Mouse (Mus musculus) layer of hippocampus, postnatal 10 days (tissue): ENCODE results near the gene Gstm1. TPM values are rescaled to one million over a fixed set of nuclear protein-coding genes. Genes with fewer than 3 reads are reported as not detected.
"Not testable (repeated sequence)": the region's sequence is repeated elsewhere in the genome, so short reads cannot be mapped to it uniquely, and the experiment has no call there.

Experiments used
- DNase-seq, 2 experiments: peaks; one replicate each; pipeline ENCODE4 v3.0.0; 2021; ENCODE audit warnings: low spot score in 2 of 2
- long read RNA-seq: library from polyadenylated mRNA; stranded (forward); transcript quantifications from one replicate; pipeline ENCODE4 v2.0.0, GENCODE M21; 2023
- total RNA-seq, 2 experiments: library from RNA; stranded (reverse); gene quantifications; 2 replicates each; pipeline ENCODE4 v1.2.3; 2021

Gstm1 gene
- 100 to 1,000 TPM in 1 of 2 experiments, 10 to 100 TPM in 1; 94.4 to 102 TPM for total RNA-seq
- long read RNA-seq, transcript Gstm1-201 (8 exons, 1,289 nt), result major isoform, 97 of 131 reads
- long read RNA-seq, partial matches to known transcripts, result 24 of 131 reads
- long read RNA-seq, other reads (novel, unspliced or antisense), result 8 of 131 reads

DNA sequence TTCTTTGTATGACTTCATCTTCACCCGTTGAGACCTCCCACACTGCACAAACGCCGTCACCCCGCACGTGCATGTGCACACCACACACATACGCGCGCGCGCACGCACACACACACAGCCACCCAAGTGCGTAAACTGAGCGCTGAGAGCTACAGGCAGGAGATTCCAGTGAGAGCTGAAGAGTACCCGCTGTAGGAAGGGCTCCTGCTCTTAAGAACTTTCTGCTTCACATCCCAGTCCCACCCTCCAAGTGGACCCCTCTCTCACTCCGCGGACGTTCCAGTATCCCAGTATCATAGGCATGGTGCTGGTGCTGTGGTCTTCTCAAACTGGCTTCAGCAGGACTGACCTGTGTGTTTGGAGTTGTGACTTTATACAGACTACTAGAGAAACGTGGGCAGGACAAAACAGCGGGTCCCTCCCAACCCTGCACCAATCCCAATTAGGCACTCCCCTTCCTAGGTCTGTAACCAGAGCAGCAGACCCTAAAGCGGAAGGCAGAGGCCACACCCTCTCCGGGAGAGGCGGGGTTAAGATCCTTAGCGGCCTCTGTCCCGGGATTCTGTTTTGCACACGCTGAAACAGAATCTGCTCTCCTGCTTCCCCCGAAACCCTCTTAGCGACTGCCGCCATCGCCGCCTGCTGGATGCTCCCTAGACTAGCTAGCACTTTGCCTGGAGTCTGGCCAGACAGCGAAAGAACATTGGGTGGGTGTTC is at the start of gene Gstm1:
TSS of gene Gstm1 (minus strand) at position 501 of the 717 bp plus-strand sequence.
- DNase-seq, result peak; percentile 95

DNA sequence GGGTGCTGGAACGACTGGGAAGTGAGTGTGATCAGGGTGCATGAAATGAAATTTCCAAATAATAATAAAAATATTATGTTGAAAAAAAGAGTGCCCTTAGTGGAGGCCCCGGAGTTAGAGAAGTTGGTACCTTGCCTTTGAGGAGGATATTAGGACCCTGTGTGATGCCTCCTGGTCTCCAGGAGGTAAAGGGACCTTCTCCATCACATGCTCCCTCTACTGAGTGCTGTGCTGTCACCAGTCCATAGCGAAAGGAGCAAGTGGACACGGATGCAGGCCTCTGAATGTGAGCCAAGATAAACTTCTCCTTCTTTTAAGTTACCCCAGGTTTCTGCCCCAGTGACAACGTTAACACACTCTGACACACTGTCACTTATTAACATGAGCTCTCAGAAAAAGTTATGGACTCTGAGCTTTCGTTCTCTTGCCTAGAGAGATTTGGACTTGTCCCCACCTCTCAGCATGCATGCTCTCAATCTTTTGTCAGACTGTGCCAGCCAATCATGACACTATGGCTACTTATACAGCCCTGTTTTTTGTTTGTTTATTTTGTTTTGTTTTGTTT is 49.7 kb upstream of the Gstm1 start:
- DNase-seq, result no peak

DNA sequence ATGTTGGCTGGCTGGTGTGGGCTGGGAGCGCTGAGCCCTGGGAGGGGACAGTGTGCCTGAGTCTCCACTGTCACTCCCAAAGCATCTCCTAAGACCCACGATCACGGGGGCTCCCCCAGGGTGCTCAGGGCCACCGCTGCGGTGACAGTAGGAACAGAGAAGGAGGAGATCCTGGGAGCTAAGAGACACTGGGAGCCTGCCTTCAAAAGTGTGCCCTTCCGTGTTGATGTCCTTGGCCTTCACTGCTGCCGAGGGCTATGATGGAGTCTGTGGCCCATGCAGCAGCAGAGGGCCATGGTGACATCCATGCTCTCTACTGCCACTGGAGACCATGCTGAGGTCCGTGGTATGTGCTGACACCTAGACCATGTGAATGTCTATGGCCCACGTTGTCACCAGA is 47.8 kb upstream of the Gstm1 start:
- no peak for DNase-seq

DNA sequence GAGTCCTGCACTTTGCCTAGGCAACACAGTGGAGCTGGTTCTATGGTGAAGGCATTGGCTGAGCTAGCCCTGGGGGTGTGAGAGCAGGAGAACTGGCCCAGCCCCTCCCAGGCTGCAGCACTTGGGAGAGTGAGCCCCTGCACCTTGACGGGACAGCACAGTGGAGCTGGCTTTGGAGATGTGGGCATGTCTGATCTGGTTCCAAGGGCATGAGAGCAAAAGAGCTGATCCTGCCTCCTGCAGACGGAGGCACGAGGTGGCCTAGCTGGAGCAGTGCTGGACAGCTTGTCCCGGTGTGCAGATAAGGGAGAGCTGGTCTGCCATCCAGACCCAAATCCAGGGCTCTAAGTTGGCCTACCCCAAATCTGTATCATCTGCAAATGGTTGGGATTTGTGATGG is 46.9 kb upstream of the Gstm1 start:
- no peak for DNase-seq

DNA sequence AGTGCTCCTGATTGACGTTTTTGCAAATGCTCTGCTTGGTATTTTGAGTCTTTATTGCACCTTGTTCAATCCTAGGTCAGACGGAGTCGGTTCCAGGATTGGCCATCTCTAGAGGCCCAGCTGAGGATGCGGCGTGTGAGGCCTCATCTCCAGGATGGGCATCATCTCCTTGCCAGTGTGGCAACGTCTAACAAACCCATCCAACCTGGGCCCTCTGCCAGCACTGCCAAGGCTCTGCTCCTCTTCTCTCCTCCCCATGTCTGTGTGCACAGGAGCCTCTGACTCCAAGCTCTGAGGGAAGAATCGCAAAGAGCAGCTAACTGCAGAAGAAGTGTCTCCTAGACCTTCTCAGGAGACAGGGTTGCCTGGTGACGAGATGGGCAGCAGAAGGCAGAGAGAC is 44.9 kb upstream of the Gstm1 start:
- DNase-seq, result no peak

DNA sequence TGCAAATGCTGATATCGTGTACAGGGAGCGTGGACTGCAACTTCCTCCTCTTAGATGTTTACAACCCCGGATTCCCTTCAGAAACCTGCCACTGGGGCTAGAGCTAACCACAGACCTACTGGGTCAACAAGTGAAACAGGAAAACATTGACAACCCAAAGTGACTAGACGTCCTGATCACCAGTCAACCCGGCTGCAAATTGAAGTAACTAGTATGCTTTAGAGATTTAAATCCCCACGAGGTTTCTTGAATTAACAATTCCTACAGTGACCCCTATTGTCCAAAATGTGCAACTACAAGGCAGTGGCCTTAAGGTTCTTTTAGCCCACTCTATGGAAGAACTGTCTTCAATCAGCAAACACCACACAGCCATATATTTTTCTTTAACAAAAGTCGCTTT is 43.6 kb upstream of the Gstm1 start:
- peak; percentile 54 to 62 for DNase-seq

DNA sequence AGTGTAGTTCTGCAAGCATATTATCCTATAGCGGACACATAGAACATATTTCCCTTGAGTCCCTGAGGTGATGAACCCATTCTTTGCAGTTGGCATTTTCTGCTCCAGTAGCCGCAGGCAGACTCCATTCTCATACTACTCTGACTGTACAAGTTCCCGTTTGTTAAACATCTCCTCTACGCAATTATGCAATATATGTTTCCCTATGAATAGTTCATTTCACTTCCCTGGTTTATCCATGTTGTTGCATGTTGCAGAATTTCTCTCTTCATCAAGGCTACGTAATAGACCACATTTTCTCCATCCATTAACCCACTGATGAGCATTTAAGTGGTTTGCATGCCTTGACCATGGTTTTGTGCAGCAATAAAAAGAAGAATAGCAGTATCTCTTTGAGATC is 32.7 kb upstream of the Gstm1 start:
- DNase-seq, result no peak

DNA sequence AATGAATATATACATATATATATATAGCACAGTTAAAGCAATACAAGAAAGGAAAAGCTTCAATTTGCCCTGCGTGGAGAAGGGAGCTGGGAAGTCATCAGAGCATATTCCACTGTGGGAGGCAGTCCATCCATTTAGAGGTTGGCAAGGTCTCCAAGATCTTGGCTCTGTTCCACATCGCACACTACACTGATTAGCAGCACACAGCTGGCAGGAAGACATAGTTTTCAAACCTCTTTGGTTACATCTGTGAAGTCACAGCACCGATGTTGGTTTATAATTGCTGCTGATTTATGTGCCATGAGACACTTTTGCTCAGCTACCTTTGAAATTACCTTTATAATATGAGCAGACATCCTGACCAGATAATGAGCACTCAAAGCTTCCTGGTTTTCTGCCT is 30.5 kb upstream of the Gstm1 start:
- no peak for DNase-seq

DNA sequence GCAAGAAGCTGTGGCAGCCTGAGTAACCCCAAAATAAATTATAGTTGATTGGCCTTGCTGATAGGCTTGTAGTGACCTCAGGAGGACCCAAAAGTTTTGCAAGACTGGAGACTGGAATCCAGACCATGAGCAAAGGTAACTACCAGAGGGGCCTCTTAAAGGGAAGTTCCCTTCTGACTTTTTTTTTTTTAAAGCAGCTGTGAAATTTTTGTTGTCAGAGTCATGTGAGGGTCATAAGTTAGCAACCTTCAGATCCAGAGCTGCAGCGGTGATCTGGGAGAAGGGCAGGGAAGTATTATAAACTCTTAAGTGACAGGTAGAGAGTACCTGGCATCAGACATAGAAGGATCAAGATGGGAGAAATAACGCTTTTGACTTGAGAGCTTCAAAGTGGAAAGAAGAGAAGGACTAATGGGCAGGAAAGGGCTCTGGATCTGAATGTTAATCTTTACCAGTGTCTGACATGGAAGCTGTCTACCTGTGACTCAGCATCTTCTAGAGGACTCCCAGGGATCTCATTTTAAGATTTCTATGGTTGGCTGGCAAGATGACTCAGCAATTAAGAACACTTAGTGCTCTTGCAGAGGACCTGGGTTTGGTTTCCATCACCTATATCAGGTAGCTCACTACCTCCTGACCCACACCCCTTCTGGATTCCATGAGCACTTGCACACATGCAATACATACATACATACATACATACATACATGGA is 29.3 kb upstream of the Gstm1 start:
- DNase-seq, result no peak

DNA sequence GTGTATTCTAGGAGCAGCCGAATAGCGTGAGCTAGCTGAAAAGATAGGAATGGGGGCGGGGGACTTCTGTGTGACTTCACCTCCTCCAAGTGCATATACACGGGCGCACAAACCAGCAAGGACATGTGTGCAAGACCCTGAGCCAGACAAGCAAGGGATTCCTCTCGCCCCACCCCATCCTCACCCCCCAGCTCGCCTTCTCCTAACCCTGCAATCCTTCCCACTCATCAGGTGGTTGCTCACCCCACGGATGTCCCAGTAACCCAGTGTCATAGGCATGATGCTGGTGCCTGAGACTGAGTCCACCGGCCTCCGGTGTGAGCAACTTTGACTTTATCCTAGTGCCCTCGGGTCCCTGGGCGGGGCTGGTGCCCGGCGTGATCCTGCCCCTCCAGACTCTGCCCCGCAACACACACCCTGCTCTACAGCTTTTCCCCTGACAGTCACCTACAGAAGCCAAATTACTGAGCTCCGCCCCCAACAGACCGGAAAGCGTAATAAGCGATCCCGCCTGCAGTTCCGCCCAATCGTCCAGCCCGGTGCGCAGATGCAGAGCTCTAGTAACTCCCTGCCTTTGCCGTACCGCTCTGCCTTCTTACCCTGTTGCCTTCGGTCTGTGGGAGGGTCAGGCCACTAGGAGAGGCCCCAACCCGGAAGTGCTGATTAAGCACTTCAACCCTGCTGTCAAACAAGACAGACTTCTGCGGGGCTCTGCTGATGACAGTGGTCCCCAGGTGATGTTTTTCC is 26.8 kb upstream of the Gstm1 start, which contains the start of gene Gstm4:
TSS of gene Gstm4 (minus strand) at position 501 of the 747 bp plus-strand sequence.
- DNase-seq, result peak; percentile 73 to 85

DNA sequence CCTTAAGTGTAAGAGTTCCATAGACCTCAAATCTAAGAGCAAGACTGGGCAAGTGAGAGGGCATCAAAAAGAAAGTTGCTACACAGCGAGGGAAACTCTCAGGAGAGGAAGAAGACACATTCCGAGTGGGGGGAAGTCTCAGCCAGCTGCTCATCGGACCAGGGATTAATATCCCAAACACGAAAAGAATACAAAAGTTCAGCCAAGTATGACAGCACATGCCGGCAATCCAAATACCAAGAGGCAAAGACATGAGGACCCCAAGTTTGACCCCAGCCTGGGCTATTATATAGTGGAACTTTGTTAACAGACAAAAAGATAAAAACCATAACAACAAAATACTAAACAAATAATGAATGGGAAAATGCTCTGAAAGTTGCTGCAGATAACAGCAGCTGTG is 15.4 kb upstream of the Gstm1 start:
- no peak for DNase-seq

DNA sequence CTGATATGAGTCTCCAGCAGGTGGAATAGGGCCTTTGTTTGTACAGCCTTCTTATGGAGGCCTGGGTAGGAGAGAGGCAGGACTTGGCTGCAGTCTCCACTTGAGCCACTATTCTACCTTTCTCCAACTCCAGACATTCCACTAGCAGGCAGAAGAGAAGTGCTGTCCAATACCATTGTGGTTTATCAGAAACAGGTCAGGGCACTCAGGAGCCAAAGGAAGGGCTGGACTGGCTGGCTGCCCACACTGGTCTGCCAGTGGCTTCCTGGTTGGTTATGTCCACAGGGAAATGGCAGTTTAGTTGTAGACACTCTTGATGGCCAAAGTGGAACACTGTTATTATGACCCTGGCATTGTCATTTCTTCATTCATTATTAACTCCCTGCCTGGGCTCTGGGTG is 14.3 kb upstream of the Gstm1 start:
- no peak for DNase-seq

DNA sequence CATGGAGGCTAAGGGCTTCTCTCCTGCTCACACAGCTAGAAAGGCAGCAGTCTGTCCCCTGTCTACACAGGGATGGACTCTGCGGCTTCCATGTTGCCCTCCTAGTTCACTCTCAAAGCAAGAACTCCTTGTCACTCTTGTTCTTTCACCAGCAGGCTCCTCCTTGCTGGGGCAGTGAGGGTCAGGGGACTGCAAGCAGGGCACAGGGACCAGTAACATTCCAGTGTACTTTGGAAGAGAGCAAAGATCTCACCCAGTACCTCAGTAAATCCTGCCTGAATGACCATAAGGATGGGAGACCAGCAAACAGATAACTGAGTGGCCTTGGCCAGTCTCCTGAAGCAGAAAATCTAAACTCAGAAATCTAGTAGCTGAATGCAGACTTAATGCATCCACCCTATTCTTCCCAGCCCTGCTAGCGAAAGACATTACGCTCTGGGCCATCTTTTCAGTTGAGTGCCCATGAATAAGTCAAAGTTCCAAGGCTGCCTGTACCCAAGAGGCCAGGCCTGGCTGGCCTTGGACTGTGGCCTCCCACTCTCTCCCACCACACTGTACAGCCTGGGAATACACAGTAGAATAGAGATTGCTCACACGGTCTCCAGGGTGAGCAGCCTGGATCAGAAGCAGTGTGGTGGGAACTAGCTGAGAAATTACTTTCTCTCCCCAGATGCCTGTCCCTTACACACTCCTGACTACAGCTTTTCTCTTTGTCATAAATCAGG is 11.0 kb upstream of the Gstm1 start:
- DNase-seq, result no peak

DNA sequence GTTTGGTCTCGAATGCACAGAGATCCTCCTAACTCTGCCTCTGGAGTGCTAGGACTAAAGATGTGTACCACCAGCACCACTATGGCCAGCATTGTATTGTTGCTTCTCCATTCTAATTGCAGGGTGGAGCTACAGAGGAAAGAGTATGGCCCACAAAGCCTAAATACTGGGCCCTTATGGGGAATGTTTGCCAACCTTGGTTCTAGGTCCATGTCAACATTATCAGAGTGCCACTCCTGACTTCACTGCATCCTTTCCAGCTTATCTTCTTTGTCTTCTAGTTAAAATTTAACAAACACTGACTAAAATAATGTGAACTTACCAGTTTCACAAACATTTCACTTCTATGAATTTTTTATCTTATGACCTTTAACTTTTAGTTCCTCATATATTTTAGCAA is 8.8 kb upstream of the Gstm1 start:
- DNase-seq, result no peak

DNA sequence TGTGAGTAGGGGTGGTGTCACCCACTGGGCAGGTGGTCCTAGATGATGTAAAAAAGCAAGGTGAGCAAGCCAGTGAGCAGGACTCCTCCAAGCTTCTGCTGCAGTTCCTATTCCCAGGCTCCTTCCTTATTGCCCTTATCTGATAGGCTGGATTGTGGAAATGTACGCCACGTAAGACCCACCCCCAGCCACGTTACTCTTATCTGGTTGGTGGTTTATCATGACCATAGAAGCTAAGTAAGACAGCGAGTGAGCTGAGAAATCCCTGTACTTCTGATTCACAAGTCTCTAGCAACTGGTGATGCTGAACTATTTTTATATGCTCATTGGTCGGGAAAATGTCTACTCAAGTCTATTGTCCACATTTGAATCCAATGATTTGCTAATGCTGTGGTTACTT is 8.3 kb upstream of the Gstm1 start:
- DNase-seq, result no peak

DNA sequence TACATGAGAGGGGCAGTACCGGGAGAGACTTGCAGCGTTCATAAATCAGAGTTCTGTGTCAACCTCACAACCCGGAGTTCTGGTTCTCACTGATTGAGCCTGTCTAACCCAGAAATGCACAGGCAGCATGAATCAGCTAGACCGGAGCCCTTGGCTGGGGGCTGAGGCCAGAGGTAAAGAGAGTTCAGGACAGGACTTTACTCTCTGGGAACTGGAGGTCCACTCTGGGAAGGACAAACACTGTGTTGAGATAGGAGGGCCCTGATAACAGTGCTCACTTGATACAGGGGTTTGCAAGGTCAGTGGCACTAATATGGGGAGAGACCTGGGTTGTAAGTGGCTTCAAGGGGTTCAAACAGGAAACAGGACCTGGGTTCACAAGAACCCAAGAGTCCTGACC is 7.5 kb upstream of the Gstm1 start:
- no peak for DNase-seq

DNA sequence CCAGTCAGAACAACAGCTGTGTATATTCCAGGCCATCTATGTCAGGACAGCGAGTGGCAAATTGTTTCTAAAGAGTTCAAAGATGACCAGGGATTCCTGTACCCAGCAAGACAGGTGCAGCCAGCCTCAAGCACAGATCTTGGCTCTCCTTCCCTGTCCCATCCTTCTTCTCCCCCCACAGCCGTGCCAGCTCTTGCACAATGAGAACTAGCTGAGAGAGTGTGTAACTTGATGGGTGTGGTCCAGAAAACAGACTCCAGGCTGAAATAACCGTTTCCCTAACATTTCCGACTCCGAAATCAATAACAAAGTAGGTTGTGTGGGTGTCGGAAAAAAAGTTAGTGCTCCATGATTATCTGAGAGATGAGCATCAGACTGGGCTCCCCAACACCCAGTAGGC is 4.9 kb upstream of the Gstm1 start:
- DNase-seq, result no peak

DNA sequence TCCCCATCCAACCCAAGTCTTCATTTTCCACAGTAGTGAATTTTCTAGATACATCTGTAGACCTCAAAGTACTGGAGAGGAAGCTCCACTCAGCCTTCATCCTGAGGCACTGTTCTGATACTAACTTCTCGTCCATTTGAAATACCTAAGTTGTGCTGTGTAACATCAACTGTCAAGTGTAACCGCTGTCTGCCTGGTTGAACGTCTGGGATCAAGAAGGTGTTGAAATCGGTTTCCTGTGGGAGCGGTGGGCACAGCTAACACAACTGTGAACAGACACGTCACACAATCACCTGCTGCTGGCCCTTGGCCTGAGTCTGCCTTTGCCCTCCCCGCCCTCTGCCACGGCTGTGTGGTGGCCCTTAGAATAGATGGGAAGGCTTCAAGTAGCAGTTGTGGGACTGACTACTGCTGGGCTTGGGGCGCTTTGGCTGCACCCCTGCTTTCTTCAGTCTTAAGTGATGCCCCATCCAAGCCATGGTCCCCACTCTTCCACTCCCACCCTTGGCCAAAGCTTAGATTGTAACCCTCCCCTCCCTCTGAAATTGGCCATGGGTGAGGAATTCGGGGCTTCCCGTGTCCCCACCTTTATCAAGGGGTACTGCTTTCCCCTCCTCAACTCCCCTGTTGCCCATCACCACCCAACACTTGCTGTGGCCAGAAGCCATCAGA is 2.7 kb upstream of the Gstm1 start:
- DNase-seq, result not testable (repeated sequence)

DNA sequence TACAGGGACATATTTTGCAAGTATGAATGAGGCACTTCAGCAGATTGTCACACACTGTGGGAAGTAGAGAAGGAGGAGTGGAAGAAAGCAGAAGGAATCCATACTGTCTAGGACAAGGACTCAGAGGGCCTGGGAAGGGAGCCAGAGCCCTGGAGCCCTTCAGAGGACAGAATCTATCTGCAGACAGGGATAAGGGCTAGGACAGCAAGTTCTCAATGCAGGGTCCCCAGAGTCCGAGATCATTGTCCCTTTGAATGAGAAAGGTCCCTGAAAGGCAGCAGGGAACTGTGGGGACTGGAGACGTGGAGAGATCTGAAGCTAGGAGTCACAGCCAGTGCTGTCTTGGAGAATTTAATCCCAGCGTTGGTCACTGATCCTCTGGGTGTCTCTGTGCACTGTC is 1.5 kb upstream of the Gstm1 start:
- DNase-seq, result not testable (repeated sequence)

DNA sequence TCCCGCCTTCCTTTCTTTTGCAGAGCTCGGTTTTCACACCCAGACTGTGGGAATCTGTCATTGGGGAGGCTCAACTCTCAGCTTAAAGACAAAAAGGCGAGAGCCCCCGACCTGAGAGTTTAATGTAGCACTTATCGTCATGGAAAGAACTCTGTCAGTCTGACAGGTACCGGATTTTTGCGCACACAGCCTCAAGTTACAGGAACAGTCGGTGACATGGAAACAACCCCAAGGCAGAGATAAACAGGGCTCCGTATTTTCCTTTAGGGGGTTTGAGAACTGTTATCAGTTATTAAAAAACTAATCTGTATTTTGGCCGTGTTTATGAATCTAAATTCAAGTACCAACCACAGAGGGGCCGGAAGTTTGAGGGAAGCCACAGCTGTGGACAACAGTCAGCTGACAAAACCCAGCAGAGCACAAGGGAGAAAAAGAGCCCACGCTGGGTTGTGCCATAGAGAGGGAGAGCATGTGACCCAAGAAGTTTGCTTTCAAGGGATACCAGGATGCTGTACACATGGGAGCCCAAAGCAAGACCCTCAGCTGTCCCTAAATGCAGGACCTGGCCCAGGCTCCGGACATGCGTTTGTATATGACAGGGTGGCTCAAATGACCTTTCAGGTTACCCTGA is 532 bp upstream of the Gstm1 start:
- DNase-seq, result peak in 1 of 2 experiments; percentile 20
